Mouse (Mus musculus): Measurements from ENCODE around the gene Tmtc2.

GRCm38 (mm10) chr10:105490748-105491147 lies 83.5 kb downstream of the Tmtc2 start:
- TF ChIP-seq EP300 (IDR thresholded peaks at IDR 0.05; ENCODE audit: low read length): no peak
- no peak for TF ChIP-seq POLR2A (IDR thresholded peaks at IDR 0.05; ENCODE audit: low read depth, low read length)
- no peak for TF ChIP-seq NRF1 (IDR thresholded peaks at IDR 0.05; ENCODE audit: low read depth, low read length)

Measured in CH12.LX (cell line).